Mouse (Mus musculus) forebrain, postnatal 0 days (tissue): Measurements from ENCODE around the gene Tpsg1. TPM values are rescaled to one million over a fixed set of nuclear protein-coding genes. Genes with fewer than 3 reads are reported as not detected.

Experiments
- ATAC-seq: fragments of 200-750 bp; cut with Nextera tagmentation; 2 replicates; pipeline ENCODE4 v1.8.0; 2017; ENCODE audit warnings: mild to moderate bottlenecking, moderate library complexity
- DNase-seq: peaks from one replicate; pipeline ENCODE4 v3.0.0-alpha.2; 2015
- H3K27ac ChIP-seq: fragments of 300-500 bp; sonication (generic); 2 replicates; pipeline ENCODE4 v1.5.1; 2014; ENCODE audit warnings: low read depth, mild to moderate bottlenecking, antibody characterized with exemption, low read length, moderate library complexity, mixed read lengths
- H3K27me3 ChIP-seq: fragments of 300-500 bp; sonication (generic); 2 replicates; pipeline ENCODE4 v1.6.1; 2014; ENCODE audit warnings: mild to moderate bottlenecking, low read length, mixed read lengths; ENCODE audit not compliant: insufficient read depth
- H3K36me3 ChIP-seq: fragments of 300-500 bp; sonication (generic); 2 replicates; pipeline ENCODE4 v1.6.1; 2014; ENCODE audit warnings: mild to moderate bottlenecking, moderate library complexity; ENCODE audit not compliant: insufficient read depth
- H3K4me1 ChIP-seq: fragments of 300-500 bp; sonication (generic); 2 replicates; pipeline ENCODE4 v1.6.1; 2014; ENCODE audit warnings: antibody characterized with exemption; ENCODE audit not compliant: insufficient read depth
- H3K4me2 ChIP-seq: fragments of 300-500 bp; sonication (generic); 2 replicates; pipeline ENCODE4 v1.6.1; 2014; ENCODE audit warnings: low read depth, mild to moderate bottlenecking, moderate library complexity
- H3K4me3 ChIP-seq: fragments of 300-500 bp; sonication (generic); 2 replicates; pipeline ENCODE4 v1.5.1; 2014; ENCODE audit warnings: low read depth, low read length, mixed read lengths
- H3K9ac ChIP-seq: fragments of 300-500 bp; sonication (generic); 2 replicates; pipeline ENCODE4 v1.6.1; 2014; ENCODE audit warnings: mild to moderate bottlenecking
- H3K9me3 ChIP-seq: fragments of 300-500 bp; sonication (generic); 2 replicates; pipeline ENCODE4 v1.6.1; 2016; ENCODE audit warnings: low read length
- CTCF ChIP-seq: sonication (generic); IDR thresholded peaks from 2 replicates; pipeline ENCODE4 v1.5.1; 2016; ENCODE audit warnings: antibody characterized with exemption, control low read depth, low read depth
- WGBS: fragments of 180-500 bp; shearing (Covaris S2); extraction: QIAGEN DNeasy Blood & Tissue Kit; methylation state at CpG from one replicate; pipeline ENCODE4 v1.1.7; 2014; 5-methylcytosine and 5-hydroxymethylcytosine counted together
- polyA plus RNA-seq: library from polyadenylated mRNA; unstranded; fragments of >200 nt; fragmentation: Nextera tagmentation; extraction: Ambion mirVana; gene quantifications from 2 replicates; pipeline ENCODE4 v1.2.1, GENCODE M21; 2015
- total RNA-seq: library from RNA; depleted of rRNA; stranded (reverse); fragments of >200 nt; gene quantifications from 2 replicates; pipeline ENCODE4 v1.2.3, GENCODE M21; 2014; rRNA removed

The Tpsg1 gene
- not detected in 2 replicates for total RNA-seq
- 0.92 and 1.2 TPM in 2 replicates for polyA plus RNA-seq

DNA sequence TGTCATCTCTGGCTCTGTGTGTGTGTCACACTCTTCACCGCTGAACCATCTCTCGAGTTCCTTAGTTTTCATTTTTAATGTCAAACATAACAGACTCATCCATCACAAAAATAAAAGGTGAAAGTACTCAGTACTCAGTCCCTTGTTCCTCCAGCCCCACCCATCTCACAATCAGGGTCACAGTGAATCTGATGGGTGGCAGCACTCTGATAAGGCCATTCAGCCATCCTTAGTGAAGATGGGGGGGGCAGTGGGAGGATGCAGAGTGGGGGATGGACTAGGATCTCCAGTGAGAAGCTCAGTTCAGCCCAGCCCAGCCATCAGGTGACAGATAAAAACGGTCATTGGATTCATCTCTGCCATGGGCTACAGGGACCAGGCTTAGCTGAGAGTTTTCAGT lies at the start of gene Tpsg1:
Gene Tpsg1 (plus strand): TSS at position 301 of the 400 bp plus-strand sequence.
- ATAC-seq, result no peak
- no peak for TF ChIP-seq CTCF
- no peaks in the 10 kb centered on the region for H3K4me1 ChIP-seq

DNA sequence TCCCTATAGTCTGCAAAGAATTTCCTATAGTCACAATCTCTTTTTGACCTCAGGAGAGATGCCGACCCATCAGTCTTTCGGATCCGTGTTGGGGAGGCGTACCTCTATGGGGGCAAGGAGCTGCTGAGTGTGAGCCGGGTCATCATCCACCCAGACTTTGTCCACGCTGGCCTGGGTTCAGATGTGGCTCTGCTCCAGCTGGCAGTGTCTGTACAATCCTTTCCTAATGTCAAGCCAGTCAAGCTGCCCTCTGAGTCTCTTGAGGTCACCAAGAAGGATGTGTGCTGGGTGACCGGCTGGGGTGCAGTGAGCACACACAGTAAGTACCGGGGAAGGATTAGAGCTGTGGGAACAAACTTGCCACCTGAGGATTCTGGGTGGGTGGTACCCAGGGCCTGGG lies 48.3 kb upstream of the Tpsg1 start:
- no peak for ATAC-seq
- no peak for DNase-seq
- Histone ChIP-seq H3K4me1 (no peaks in the 10 kb centered on the region), H3K4me3 (no peak overlapping the region), H3K27ac (no peak overlapping the region), H3K9ac (no peak overlapping the region), H3K9me3 (no peaks in the 10 kb centered on the region), H3K4me2 (no peak overlapping the region), H3K36me3 (no peaks in the 10 kb centered on the region), H3K27me3 (no peaks in the 10 kb centered on the region)
- TF ChIP-seq CTCF, result no peak
- WGBS, result 93% methylated on average over 8 of the region's 8 CpGs

More for the DNA sequence above, at the start of gene Tpsg1:
- H3K27ac ChIP-seq, result no peak within 1 kb of the TSS
- H3K4me2 ChIP-seq, result no peak within 1 kb of the TSS
- H3K9ac ChIP-seq, result no peak within 1 kb of the TSS
- H3K36me3 ChIP-seq, result no peaks in the 10 kb centered on the region
- no peaks in the 10 kb centered on the region for H3K27me3 ChIP-seq
- no peaks in the 10 kb centered on the region for H3K9me3 ChIP-seq
- no peak within 1 kb of the TSS for H3K4me3 ChIP-seq
- DNase-seq, result no peak
- WGBS, result 80% methylated on average over 3 of the region's 3 CpGs

DNA sequence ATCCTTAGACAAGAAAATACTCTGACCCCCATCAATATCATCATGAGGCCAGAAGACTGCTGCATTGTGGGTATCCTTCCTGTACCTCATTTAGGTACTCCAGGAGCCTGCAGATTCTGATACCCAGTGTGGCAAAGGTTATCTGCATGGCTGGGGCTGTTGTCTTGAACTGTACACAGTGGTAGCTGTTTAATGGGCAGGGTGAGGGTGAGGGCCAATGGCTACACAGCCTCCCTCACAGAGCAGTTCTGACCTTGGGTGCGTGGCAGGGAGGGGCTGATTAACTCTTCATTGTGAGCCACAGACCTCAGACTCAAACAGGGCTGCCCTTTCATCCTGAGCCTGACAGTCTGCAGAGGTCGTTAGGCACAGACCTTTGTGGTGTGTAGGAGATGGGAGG lies 46.1 kb upstream of the Tpsg1 start:
- H3K9me3 ChIP-seq, result no peaks in the 10 kb centered on the region

DNA sequence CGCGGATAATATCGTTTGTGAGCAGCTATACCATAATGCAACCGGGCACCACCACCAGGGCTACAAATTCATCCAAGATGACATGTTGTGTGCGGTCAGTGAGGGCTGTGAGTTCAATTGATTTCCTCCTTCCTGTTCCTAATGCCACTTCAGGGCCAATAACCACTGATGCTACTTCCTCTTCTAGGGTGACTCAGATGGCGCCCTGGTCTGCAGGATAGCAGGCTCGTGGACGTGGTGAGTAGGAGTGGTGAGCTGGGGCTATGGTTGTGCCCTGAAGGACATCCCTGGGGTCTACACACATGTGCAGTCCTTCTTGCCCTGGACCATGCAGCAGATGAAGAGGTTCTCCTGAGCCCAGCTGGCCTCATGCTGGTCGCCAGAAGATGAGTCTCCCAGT lies 36.8 kb upstream of the Tpsg1 start:
- ATAC-seq (no peak), DNase-seq (no peak)
- no peaks in the 10 kb centered on the region for H3K36me3 ChIP-seq
- H3K9ac ChIP-seq, result no peak overlapping the region
- H3K4me1 ChIP-seq, result no peaks in the 10 kb centered on the region
- H3K27ac ChIP-seq, result no peak overlapping the region
- WGBS, result 87% methylated on average over 9 of the region's 9 CpGs
- H3K27me3 ChIP-seq, result no peaks in the 10 kb centered on the region; the same call in 1 of the 2 replicates
- no peaks in the 10 kb centered on the region for H3K9me3 ChIP-seq
- H3K4me2 ChIP-seq, result no peak overlapping the region
- no peak for TF ChIP-seq CTCF
- no peak overlapping the region for H3K4me3 ChIP-seq

More for the DNA sequence above, 46.1 kb upstream of the Tpsg1 start:
- no peak overlapping the region for H3K9ac ChIP-seq
- no peak overlapping the region for H3K27ac ChIP-seq
- ATAC-seq (no peak), DNase-seq (no peak)
- H3K4me2 ChIP-seq, result no peak overlapping the region
- WGBS, result 10% methylated on average over 2 of the region's 2 CpGs
- H3K4me3 ChIP-seq, result no peak overlapping the region
- no peaks in the 10 kb centered on the region for H3K4me1 ChIP-seq
- no peak for TF ChIP-seq CTCF
- no peaks in the 10 kb centered on the region for H3K36me3 ChIP-seq
- H3K27me3 ChIP-seq, result no peaks in the 10 kb centered on the region

DNA sequence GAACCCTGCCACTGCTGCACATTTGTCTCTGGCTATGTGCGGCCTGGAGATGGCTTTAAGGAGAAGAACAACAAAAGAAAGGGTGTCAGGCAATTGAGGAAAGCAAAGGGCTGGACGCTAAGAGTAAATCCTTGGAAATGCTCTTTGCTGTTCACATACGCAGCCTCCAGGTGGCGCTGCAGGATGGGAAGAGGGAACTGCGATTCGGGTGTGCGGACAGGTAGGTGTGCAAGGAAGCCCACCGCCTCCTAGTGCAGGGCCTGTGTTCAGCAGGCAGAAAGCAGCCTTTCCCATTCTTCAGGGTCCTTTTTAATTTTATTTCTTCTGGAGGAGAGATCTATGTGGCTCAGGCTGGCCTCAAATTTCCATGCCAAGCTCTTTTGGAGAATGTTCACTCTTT lies 35.1 kb upstream of the Tpsg1 start:
- no peak overlapping the region for H3K4me3 ChIP-seq
- no peaks in the 10 kb centered on the region for H3K4me1 ChIP-seq
- TF ChIP-seq CTCF, result peak; percentile 99
- WGBS, result 1% methylated on average over 8 of the region's 8 CpGs
- ATAC-seq (peak; percentile 82), DNase-seq (peak; percentile 89)
- H3K36me3 ChIP-seq, result no peaks in the 10 kb centered on the region
- H3K9me3 ChIP-seq, result no peaks in the 10 kb centered on the region
- H3K27me3 ChIP-seq, result no peaks in the 10 kb centered on the region; the same call in 1 of the 2 replicates
- H3K9ac ChIP-seq, result no peak overlapping the region
- H3K27ac ChIP-seq, result no peak overlapping the region
- H3K4me2 ChIP-seq, result no peak overlapping the region

- WGBS, result 86% methylated on average over 4 of the region's 4 CpGs
- H3K9ac ChIP-seq, result no peak overlapping the region
- no peaks in the 10 kb centered on the region for H3K9me3 ChIP-seq
- no peak overlapping the region for H3K4me2 ChIP-seq
- ATAC-seq (no peak), DNase-seq (no peak)
- no peak for TF ChIP-seq CTCF
- no peak overlapping the region for H3K27ac ChIP-seq
- H3K36me3 ChIP-seq, result no peaks in the 10 kb centered on the region
- no peaks in the 10 kb centered on the region for H3K27me3 ChIP-seq
- no peaks in the 10 kb centered on the region for H3K4me1 ChIP-seq
- no peak overlapping the region for H3K4me3 ChIP-seq
Observed at GRCm38 (mm10) chr17:25338218-25338617, 30.9 kb upstream of the Tpsg1 start.

DNA sequence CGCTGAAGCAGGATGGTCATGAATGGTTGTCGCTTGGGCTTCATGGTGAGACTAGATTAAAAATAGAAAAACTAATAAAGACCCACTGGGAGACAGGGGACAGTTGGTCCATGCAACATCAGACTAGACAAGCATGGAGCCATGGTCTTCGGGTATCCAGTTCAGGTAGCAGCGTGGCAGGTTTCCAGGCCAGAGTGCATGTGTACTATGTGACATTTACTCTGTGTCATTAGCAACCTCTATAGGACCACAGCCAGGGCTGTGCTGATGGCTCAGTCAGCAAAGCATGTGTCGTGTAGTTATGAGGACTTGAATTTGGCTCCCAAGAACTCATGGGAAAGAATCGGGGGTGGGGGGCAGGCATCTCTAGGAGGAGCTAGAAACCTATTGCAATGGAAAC lies 29.1 kb upstream of the Tpsg1 start:
- H3K4me1 ChIP-seq, result no peaks in the 10 kb centered on the region
- TF ChIP-seq CTCF, result no peak
- no peak for DNase-seq
- WGBS, result 81% methylated on average over 6 of the region's 6 CpGs
- no peak overlapping the region for H3K4me2 ChIP-seq
- no peaks in the 10 kb centered on the region for H3K27me3 ChIP-seq
- H3K36me3 ChIP-seq, result no peaks in the 10 kb centered on the region
- no peaks in the 10 kb centered on the region for H3K9me3 ChIP-seq
- no peak overlapping the region for H3K4me3 ChIP-seq
- H3K27ac ChIP-seq, result no peak overlapping the region
- H3K9ac ChIP-seq, result no peak overlapping the region
- ATAC-seq, result no peak
